Mouse (Mus musculus): Measurements from ENCODE around the gene Zmynd10. TPM values are rescaled to one million over a fixed set of nuclear protein-coding genes. Genes with fewer than 3 reads are reported as not detected.

Gene Zmynd10
- polyA plus RNA-seq, 1 experiment from 2014 or later = 0.93 TPM

DNA sequence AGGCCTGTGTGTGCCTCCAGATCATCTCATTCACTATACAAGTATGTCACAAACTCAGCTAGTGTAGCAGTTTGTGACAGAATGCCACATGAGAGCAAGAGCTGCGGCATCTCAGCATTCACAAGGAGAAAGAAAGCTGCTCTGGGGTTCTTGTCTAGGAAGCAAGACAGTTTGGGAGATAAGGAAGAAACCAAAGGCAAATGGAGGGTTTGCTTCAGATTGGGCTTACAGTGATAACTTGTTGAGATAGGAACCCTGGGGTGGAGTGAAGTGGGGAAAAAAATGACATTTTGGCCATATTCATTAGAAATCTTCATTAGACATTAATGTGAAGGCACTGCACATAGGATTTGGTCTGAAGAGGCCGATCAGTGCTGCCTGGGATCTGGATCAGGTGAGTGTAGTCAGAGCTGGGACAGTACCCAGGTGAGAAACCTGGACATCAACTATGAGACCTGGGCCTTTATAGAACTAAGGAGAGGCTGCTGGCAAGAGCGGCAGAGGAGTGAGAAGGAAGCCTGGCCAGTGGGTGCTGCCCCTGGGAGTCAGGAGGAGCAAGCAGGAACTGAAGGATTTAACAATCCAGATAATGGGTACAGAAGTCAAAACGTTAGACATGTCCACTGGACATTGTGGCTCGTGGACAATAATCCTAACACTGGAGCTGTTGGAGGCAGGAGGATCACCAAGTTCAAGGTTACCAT, 5.7 kb downstream of the Zmynd10 start:
- ATAC-seq (replicated peaks; ENCODE audit: insufficient number of reproducible peaks, low FRiP score, low TSS enrichment, low read depth) (no peak), DNase-seq (ENCODE audit: low spot score) (no peak)
- Histone ChIP-seq H3K4me2 (ENCODE audit: low read depth, low read length) (peak overlapping the region; percentile 5; the same call in 1 of the 2 replicates), H3K9me3 (replicated peaks; ENCODE audit: control insufficient read depth, low read length) (no peaks in the 10 kb centered on the region), H3K27me3 (ENCODE audit: control insufficient read depth, insufficient read depth, low read length) (peaks cover 5% of the 10 kb centered on the region; the same call in 1 of the 2 replicates), H3K9ac (replicated peaks; ENCODE audit: low read length) (no peak overlapping the region; the same call in 1 of the 2 replicates), H3K4me1 (ENCODE audit: control insufficient read depth, insufficient read depth, low read length) (no peaks in the 10 kb centered on the region; the same call in none of the 2 replicates), H3K4me3 (ENCODE audit: low read depth, low read length) (no peak overlapping the region), H3K27ac (replicated peaks; ENCODE audit: low read depth, low read length) (no peak overlapping the region), H3K36me3 (replicated peaks; ENCODE audit: control insufficient read depth, insufficient read depth, low read depth, low read length) (no peaks in the 10 kb centered on the region; the same call in 1 of the 2 replicates)
- WGBS = 76% methylated on average over 5 of the region's 5 CpGs

DNA sequence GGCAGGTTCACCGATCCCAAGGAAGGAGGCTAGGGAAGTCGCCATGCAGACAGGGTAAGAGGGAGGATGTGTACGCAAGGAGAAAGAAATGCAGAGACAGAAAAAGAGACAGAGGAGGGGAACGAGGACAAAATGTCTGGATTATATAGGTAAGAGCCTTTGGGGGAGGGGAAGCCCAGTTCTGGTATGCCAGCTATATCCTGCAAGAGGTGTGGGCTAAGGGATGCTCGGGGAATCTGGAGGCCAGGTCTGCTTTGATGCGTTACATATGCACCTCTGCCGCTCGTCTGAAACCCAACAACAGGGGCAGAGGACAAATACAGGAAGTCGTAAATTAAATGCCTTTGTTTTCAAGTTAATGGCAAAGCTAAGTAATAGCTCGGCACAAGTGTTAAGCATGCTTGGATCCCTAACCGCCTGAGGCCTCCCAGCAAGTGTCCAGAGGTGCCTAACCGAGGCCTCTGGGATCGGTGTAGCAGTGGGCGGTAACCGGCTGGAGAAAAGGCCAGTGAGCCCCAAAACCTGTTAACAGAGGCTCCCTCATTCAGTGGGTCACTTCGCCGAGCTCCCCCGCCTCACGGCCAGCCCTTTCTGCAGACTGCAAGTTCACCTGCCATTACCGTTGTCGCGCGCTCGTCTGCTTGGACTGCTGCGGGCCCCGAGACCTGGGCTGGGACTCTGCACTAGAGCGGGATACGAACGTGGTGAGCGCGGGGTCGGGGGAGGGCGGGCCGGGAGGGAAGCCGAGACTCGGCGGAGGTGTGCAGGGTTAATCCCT, 6.6 kb downstream of the Zmynd10 start:
- Histone ChIP-seq H3K9ac (replicated peaks; ENCODE audit: low read length) (peak overlapping the region; percentile 69), H3K36me3 (replicated peaks; ENCODE audit: control insufficient read depth, insufficient read depth, low read depth, low read length) (peaks cover 3% of the 10 kb centered on the region), H3K4me3 (ENCODE audit: low read depth, low read length) (peak overlapping the region; percentile 74), H3K9me3 (replicated peaks; ENCODE audit: control insufficient read depth, low read length) (no peaks in the 10 kb centered on the region), H3K4me1 (ENCODE audit: control insufficient read depth, insufficient read depth, low read length) (no peaks in the 10 kb centered on the region; the same call in none of the 2 replicates), H3K27me3 (ENCODE audit: control insufficient read depth, insufficient read depth, low read length) (peaks cover 5% of the 10 kb centered on the region; the same call in 1 of the 2 replicates), H3K27ac (replicated peaks; ENCODE audit: low read depth, low read length) (peak overlapping the region; percentile 28; the same call in 1 of the 2 replicates), H3K4me2 (ENCODE audit: low read depth, low read length) (peak overlapping the region; percentile 91)
- 8% methylated on average over 37 of the region's 37 CpGs for WGBS
- DNase-seq (ENCODE audit: low spot score) (no peak), ATAC-seq (replicated peaks; ENCODE audit: insufficient number of reproducible peaks, low FRiP score, low TSS enrichment, low read depth) (peak; percentile 42)

DNA sequence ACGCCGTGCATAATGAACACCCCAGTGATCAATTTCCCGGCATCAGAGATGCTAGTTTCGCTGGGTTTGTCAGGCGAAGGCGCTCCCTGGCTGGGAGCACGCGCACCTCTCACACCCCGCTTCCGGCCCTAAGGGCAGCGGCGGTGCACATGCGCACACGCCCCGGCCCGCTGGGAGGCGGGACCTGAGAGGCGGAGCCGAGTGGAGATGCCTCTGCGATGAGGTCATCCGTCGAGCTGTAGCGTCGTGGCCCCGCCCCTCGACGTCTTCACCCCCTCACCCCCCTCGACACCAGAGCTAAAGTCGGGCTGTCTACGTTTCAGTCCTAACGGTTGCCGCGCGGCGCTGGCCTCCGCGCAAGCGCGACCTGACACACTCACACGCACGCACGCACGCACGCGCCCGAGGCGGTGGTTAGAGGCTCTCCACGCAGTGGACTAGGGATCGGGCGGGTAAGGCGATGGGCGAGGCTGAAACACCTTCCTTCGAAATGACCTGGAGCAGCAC, 7.3 kb downstream of the Zmynd10 start:
- peak; percentile 99 for DNase-seq (ENCODE audit: low spot score)
- peak overlapping the region; percentile 84 for H3K9ac ChIP-seq (replicated peaks; ENCODE audit: low read length)
- peak overlapping the region; percentile 91 for H3K4me2 ChIP-seq (ENCODE audit: low read depth, low read length)
- H3K4me1 ChIP-seq (ENCODE audit: control insufficient read depth, insufficient read depth, low read length) = no peaks in the 10 kb centered on the region; the same call in none of the 2 replicates
- under 1% methylated on average over 53 of the region's 53 CpGs for WGBS
- H3K36me3 ChIP-seq (replicated peaks; ENCODE audit: control insufficient read depth, insufficient read depth, low read depth, low read length) = peaks cover 6% of the 10 kb centered on the region
- peak; percentile 88 for ATAC-seq (replicated peaks; ENCODE audit: insufficient number of reproducible peaks, low FRiP score, low TSS enrichment, low read depth)
- peak overlapping the region; percentile 74 for H3K4me3 ChIP-seq (ENCODE audit: low read depth, low read length)
- H3K27me3 ChIP-seq (ENCODE audit: control insufficient read depth, insufficient read depth, low read length) = peaks cover 5% of the 10 kb centered on the region; the same call in 1 of the 2 replicates
- H3K9me3 ChIP-seq (replicated peaks; ENCODE audit: control insufficient read depth, low read length) = no peaks in the 10 kb centered on the region
- H3K27ac ChIP-seq (replicated peaks; ENCODE audit: low read depth, low read length) = peak overlapping the region; percentile 89

DNA sequence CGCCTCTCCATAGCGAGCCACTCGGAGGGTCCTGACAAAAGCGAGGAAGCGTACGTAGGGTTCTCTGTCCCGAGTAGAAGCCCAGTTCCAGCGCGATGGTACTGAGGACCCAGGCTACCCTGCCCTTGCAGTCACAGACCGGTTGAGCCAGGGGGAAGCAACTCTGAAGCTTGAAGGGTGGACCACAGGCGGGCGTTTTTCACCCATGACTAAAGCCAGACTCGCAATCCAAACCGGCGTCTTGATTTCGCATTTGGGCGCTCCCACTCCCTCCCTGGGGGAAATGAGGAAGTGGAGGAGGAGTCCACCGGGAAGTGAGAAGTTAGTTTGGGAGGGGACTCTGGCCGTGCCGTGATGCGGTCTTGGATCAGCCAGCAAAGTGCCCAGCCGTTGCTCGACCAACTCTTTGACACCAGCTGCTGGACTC, 7.9 kb downstream of the Zmynd10 start:
- H3K4me3 ChIP-seq (ENCODE audit: low read depth, low read length) = peak overlapping the region; percentile 74
- ATAC-seq (replicated peaks; ENCODE audit: insufficient number of reproducible peaks, low FRiP score, low TSS enrichment, low read depth) (peak; percentile 36), DNase-seq (ENCODE audit: low spot score) (peak; percentile 60)
- peak overlapping the region; percentile 84 for H3K9ac ChIP-seq (replicated peaks; ENCODE audit: low read length)
- H3K4me1 ChIP-seq (ENCODE audit: control insufficient read depth, insufficient read depth, low read length) = no peaks in the 10 kb centered on the region; the same call in none of the 2 replicates
- peak overlapping the region; percentile 89 for H3K27ac ChIP-seq (replicated peaks; ENCODE audit: low read depth, low read length)
- H3K36me3 ChIP-seq (replicated peaks; ENCODE audit: control insufficient read depth, insufficient read depth, low read depth, low read length) = peaks cover 6% of the 10 kb centered on the region
- under 1% methylated on average over 23 of the region's 23 CpGs for WGBS
- no peaks in the 10 kb centered on the region for H3K9me3 ChIP-seq (replicated peaks; ENCODE audit: control insufficient read depth, low read length)
- H3K4me2 ChIP-seq (ENCODE audit: low read depth, low read length) = peak overlapping the region; percentile 91
- peaks cover 5% of the 10 kb centered on the region; the same call in 1 of the 2 replicates for H3K27me3 ChIP-seq (ENCODE audit: control insufficient read depth, insufficient read depth, low read length)

- Histone ChIP-seq H3K27me3 (ENCODE audit: control insufficient read depth, insufficient read depth, low read length) (peaks cover 3% of the 10 kb centered on the region; the same call in 1 of the 2 replicates), H3K27ac (replicated peaks; ENCODE audit: low read depth, low read length) (no peak overlapping the region), H3K9ac (replicated peaks; ENCODE audit: low read length) (peak overlapping the region; percentile 84), H3K4me3 (ENCODE audit: low read depth, low read length) (peak overlapping the region; percentile 74), H3K4me1 (ENCODE audit: control insufficient read depth, insufficient read depth, low read length) (no peaks in the 10 kb centered on the region; the same call in none of the 2 replicates), H3K36me3 (replicated peaks; ENCODE audit: control insufficient read depth, insufficient read depth, low read depth, low read length) (peaks cover 6% of the 10 kb centered on the region), H3K9me3 (replicated peaks; ENCODE audit: control insufficient read depth, low read length) (no peaks in the 10 kb centered on the region), H3K4me2 (ENCODE audit: low read depth, low read length) (peak overlapping the region; percentile 91)
- no peak for DNase-seq (ENCODE audit: low spot score)
- 35% methylated on average over 2 of the region's 2 CpGs for WGBS
- ATAC-seq (replicated peaks; ENCODE audit: insufficient number of reproducible peaks, low FRiP score, low TSS enrichment, low read depth) = no peak
Observed at GRCm38 (mm10) chr9:107555701-107556100, 8.6 kb downstream of the Zmynd10 start.

DNA sequence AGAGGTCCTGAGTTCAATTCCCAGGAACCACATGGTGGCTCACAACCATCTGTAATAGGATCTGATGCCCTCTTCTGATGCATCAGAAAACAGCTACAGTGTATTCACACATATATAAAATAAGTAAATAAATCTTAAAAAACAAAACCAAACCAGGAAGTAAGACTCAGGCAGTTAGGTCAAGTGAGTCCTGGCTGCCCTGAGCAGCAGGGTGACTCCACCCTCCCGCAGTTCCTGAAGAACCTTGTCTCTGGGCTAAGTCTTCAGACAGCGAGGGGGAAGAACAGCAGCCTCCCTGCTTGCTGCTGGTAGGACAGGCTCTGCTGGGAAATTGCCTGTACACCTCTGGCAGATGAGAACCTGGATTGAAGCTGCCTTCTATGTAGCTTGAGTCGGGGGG, 9.2 kb downstream of the Zmynd10 start:
- ATAC-seq (replicated peaks; ENCODE audit: insufficient number of reproducible peaks, low FRiP score, low TSS enrichment, low read depth) (no peak), DNase-seq (ENCODE audit: low spot score) (no peak)
- peak overlapping the region; percentile 91 for H3K4me2 ChIP-seq (ENCODE audit: low read depth, low read length)
- no peaks in the 10 kb centered on the region; the same call in 1 of the 2 replicates for H3K27me3 ChIP-seq (ENCODE audit: control insufficient read depth, insufficient read depth, low read length)
- no peak overlapping the region for H3K9ac ChIP-seq (replicated peaks; ENCODE audit: low read length)
- no peaks in the 10 kb centered on the region; the same call in none of the 2 replicates for H3K4me1 ChIP-seq (ENCODE audit: control insufficient read depth, insufficient read depth, low read length)
- no peak overlapping the region for H3K27ac ChIP-seq (replicated peaks; ENCODE audit: low read depth, low read length)
- WGBS = 73% methylated on average over 3 of the region's 3 CpGs
- H3K9me3 ChIP-seq (replicated peaks; ENCODE audit: control insufficient read depth, low read length) = no peaks in the 10 kb centered on the region
- H3K4me3 ChIP-seq (ENCODE audit: low read depth, low read length) = no peak overlapping the region; the same call in 1 of the 2 replicates
- peaks cover 8% of the 10 kb centered on the region for H3K36me3 ChIP-seq (replicated peaks; ENCODE audit: control insufficient read depth, insufficient read depth, low read depth, low read length)

GRCm38 (mm10) chr9:107563029-107563581, 16.0 kb downstream of the Zmynd10 start, which contains the start of gene Tusc2:
Tusc2 (plus strand) TSS chr9:107563255.
- H3K9ac ChIP-seq (replicated peaks; ENCODE audit: low read length) = peak within 1 kb of the TSS; percentile 72
- H3K36me3 ChIP-seq (replicated peaks; ENCODE audit: control insufficient read depth, insufficient read depth, low read depth, low read length) = peaks cover 12% of the 10 kb centered on the region
- DNase-seq (ENCODE audit: low spot score) (peak; percentile 94), ATAC-seq (replicated peaks; ENCODE audit: insufficient number of reproducible peaks, low FRiP score, low TSS enrichment, low read depth) (peak; percentile 91)
- H3K27me3 ChIP-seq (ENCODE audit: control insufficient read depth, insufficient read depth, low read length) = no peaks in the 10 kb centered on the region
- peak within 1 kb of the TSS; percentile 93 for H3K4me3 ChIP-seq (ENCODE audit: low read depth, low read length)
- under 1% methylated on average over 45 of the region's 46 CpGs for WGBS
- H3K4me2 ChIP-seq (ENCODE audit: low read depth, low read length) = peak within 1 kb of the TSS; percentile 74
- 0 out of 2 replicates have a peak, but pooled peaks cover 3% of the 10 kb centered on the region for H3K4me1 ChIP-seq (ENCODE audit: control insufficient read depth, insufficient read depth, low read length)
- no peaks in the 10 kb centered on the region for H3K9me3 ChIP-seq (replicated peaks; ENCODE audit: control insufficient read depth, low read length)
- no peak within 1 kb of the TSS for H3K27ac ChIP-seq (replicated peaks; ENCODE audit: low read depth, low read length)

Measured in embryonic facial prominence, embryonic 11.5 days (tissue).